ENCODE assay signal across 8 mouse cellular contexts in the genomic region with DNA sequence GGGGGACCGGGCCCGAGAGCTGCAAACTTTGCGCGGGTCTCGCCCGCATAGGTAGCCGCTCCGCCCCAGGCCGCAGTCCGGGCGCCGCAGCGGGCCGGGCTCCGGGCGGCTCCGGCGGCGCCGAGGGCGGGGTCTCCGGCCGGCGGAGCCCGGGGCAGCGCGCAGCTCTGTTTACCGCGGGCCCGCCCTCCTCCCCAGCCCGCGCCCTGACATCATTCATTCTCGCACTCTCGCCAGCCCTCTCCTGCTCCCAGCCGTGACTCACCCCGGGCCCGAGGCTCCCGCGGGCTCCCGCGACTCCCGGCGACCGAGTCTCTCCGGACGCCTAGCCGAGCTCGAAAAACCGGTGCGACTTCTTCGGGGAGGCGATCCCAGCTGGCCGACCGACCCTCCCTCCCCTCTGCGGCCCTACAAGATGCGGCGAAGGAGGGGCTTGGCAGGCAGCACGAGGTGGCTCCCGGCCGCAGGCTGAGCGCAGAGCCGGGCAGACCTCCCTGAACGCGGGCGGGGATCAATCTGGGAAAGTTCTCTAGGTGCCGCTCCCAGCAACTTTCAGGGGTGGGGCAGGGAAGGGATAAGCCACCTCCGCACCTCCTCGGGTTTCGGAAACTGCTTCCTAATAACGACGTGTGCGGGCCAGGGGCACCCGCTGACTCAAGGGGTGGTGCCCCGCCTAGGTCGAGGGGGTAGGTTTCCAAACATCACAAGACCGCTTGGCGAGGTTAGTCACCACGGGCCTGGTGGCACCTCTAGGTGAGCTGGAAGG. TPM values are rescaled to one million over a fixed set of nuclear protein-coding genes. Genes with fewer than 3 reads are reported as not detected.
DNase-seq lines count a peak whose midpoint lies in the region; ATAC-seq and TF ChIP-seq lines count a peak whose summit lies in the region.

No protein-coding gene starts in this region.

- peak; percentile 90 for ATAC-seq in embryonic facial prominence, embryonic 13.5 days (ENCODE audit: insufficient number of reproducible peaks, insufficient read depth, low FRiP score, low TSS enrichment, low read depth)
- peak; percentile 75 for ATAC-seq in heart, embryonic 11.5 days (replicated peaks; ENCODE audit: insufficient number of reproducible peaks, low FRiP score, low TSS enrichment)
- peak; percentile 94 for ATAC-seq in kidney, embryonic 15.5 days (replicated peaks; ENCODE audit: low FRiP score)
- ATAC-seq in liver, embryonic 12.5 days, result peak; percentile 77
- peak; percentile 66 for ATAC-seq in monocyte, adult 5-6 weeks (replicated peaks; ENCODE audit: insufficient number of reproducible peaks, low FRiP score, low TSS enrichment, poor library complexity, severe bottlenecking)

- peak overlapping the region; percentile 77 for H3K9ac ChIP-seq in embryonic facial prominence, embryonic 13.5 days
- peak overlapping the region; percentile 74 for H3K9ac ChIP-seq in heart, embryonic 11.5 days (ENCODE audit: low read depth, low read length)
- peak overlapping the region; percentile 79 for H3K9ac ChIP-seq in kidney, embryonic 15.5 days
- peak overlapping the region; percentile 47 for H3K9ac ChIP-seq in liver, embryonic 12.5 days

- peaks cover 12% of the 10 kb centered on the region for H3K27me3 ChIP-seq in spleen, adult 2 months (ENCODE audit: control insufficient read depth, insufficient read depth, low read length)
- H3K27me3 ChIP-seq in embryonic facial prominence, embryonic 13.5 days, result peaks cover 56% of the 10 kb centered on the region
- peaks cover 32% of the 10 kb centered on the region for H3K27me3 ChIP-seq in heart, embryonic 11.5 days (ENCODE audit: control insufficient read depth, insufficient read depth, low read length)
- H3K27me3 ChIP-seq in kidney, embryonic 15.5 days, result peaks cover 16% of the 10 kb centered on the region; the same call in 1 of the 2 replicates
- H3K27me3 ChIP-seq in liver, embryonic 12.5 days (replicated peaks), result peaks cover 56% of the 10 kb centered on the region

- TF ChIP-seq POLR2A in spleen, adult 2 months (IDR thresholded peaks at IDR 0.05; ENCODE audit: low read depth, low read length), result no peak

- H3K27ac ChIP-seq in spleen, adult 2 months (ENCODE audit: insufficient read depth, low read length), result peak overlapping the region; percentile 38; the same call in 1 of the 2 replicates
- peak overlapping the region; percentile 30 for H3K27ac ChIP-seq in embryonic facial prominence, embryonic 13.5 days
- H3K27ac ChIP-seq in heart, embryonic 11.5 days (ENCODE audit: low read depth, low read length), result no peak overlapping the region
- H3K27ac ChIP-seq in kidney, embryonic 15.5 days, result peak overlapping the region; percentile 89
- H3K27ac ChIP-seq in liver, embryonic 12.5 days, result peak overlapping the region; percentile 64

- H3K4me1 ChIP-seq in spleen, adult 2 months (ENCODE audit: control insufficient read depth, insufficient read depth, insufficient read length), result peaks cover 6% of the 10 kb centered on the region
- H3K4me1 ChIP-seq in embryonic facial prominence, embryonic 13.5 days, result peaks cover 9% of the 10 kb centered on the region
- no peaks in the 10 kb centered on the region for H3K4me1 ChIP-seq in heart, embryonic 11.5 days (ENCODE audit: control insufficient read depth, insufficient read depth, low read length)
- peaks cover 51% of the 10 kb centered on the region for H3K4me1 ChIP-seq in kidney, embryonic 15.5 days
- H3K4me1 ChIP-seq in liver, embryonic 12.5 days, result 0 out of 2 replicates have a peak, but pooled peaks cover 5% of the 10 kb centered on the region

- H3K4me3 ChIP-seq in spleen, adult 2 months (ENCODE audit: extremely low read depth, insufficient read depth, insufficient read length), result peak overlapping the region; percentile 46; the same call in 1 of the 2 replicates
- H3K4me3 ChIP-seq in embryonic facial prominence, embryonic 13.5 days, result peak overlapping the region; percentile 65
- H3K4me3 ChIP-seq in heart, embryonic 11.5 days (ENCODE audit: low read depth, low read length), result peak overlapping the region; percentile 73
- H3K4me3 ChIP-seq in kidney, embryonic 15.5 days (replicated peaks), result peak overlapping the region; percentile 82
- H3K4me3 ChIP-seq in liver, embryonic 12.5 days, result peak overlapping the region; percentile 59

- no peaks in the 10 kb centered on the region for H3K36me3 ChIP-seq in spleen, adult 2 months (ENCODE audit: control insufficient read depth, insufficient read depth, low read length)
- no peaks in the 10 kb centered on the region for H3K36me3 ChIP-seq in embryonic facial prominence, embryonic 13.5 days
- no peaks in the 10 kb centered on the region for H3K36me3 ChIP-seq in heart, embryonic 11.5 days (ENCODE audit: control insufficient read depth, insufficient read depth, low read length)
- H3K36me3 ChIP-seq in kidney, embryonic 15.5 days, result no peaks in the 10 kb centered on the region
- no peaks in the 10 kb centered on the region for H3K36me3 ChIP-seq in liver, embryonic 12.5 days

- H3K9me3 ChIP-seq in embryonic facial prominence, embryonic 13.5 days, result no peaks in the 10 kb centered on the region
- H3K9me3 ChIP-seq in heart, embryonic 11.5 days (replicated peaks; ENCODE audit: control insufficient read depth, low read length), result no peaks in the 10 kb centered on the region
- no peaks in the 10 kb centered on the region for H3K9me3 ChIP-seq in kidney, embryonic 15.5 days (replicated peaks)
- no peaks in the 10 kb centered on the region for H3K9me3 ChIP-seq in liver, embryonic 12.5 days (replicated peaks)

- peak overlapping the region; percentile 94 for H3K4me2 ChIP-seq in embryonic facial prominence, embryonic 13.5 days
- peak overlapping the region; percentile 96 for H3K4me2 ChIP-seq in heart, embryonic 11.5 days
- H3K4me2 ChIP-seq in kidney, embryonic 15.5 days, result peak overlapping the region; percentile 82
- peak overlapping the region; percentile 69 for H3K4me2 ChIP-seq in liver, embryonic 12.5 days

- WGBS in spleen, adult 2 months, result under 1% methylated on average over 78 of the region's 78 CpGs
- WGBS in embryonic facial prominence, embryonic 13.5 days, result under 1% methylated on average over 74 of the region's 78 CpGs
- under 1% methylated on average over 72 of the region's 78 CpGs for WGBS in heart, embryonic 11.5 days (ENCODE audit: insufficient replicate concordance)
- WGBS in kidney, embryonic 15.5 days, result under 1% methylated on average over 64 of the region's 78 CpGs
- under 1% methylated on average over 78 of the region's 78 CpGs for WGBS in liver, embryonic 12.5 days (ENCODE audit: insufficient replicate concordance)

- no peak for DNase-seq in spleen, adult 2 months (ENCODE audit: low read depth in 1 of 2, low spot score in 2 of 2)
- no peak for DNase-seq in spleen, postnatal 14 days (ENCODE audit: low spot score in 2 of 2)
- DNase-seq in testis, postnatal 10 days (ENCODE audit: low spot score), result peak; percentile 74

- no peak for TF ChIP-seq CTCF in spleen, adult 2 months (IDR thresholded peaks at IDR 0.05; ENCODE audit: extremely low read depth, insufficient read depth, insufficient read length, insufficient replicate concordance)

RNA-seq across cellular contexts. Expression of gene Sgms2, which starts 0.9 kb away (rescaled TPM):
- 0.51 and 0.70 TPM in 2 replicates for polyA plus RNA-seq in spleen, adult 2 months (2012; rRNA removed)
- polyA plus RNA-seq in embryonic facial prominence, embryonic 13.5 days (2015; fragmentation: Nextera tagmentation; extraction: Ambion mirVana), result 7.9 and 14.8 TPM in 2 replicates
- 1.1 and 1.3 TPM in 2 replicates for polyA plus RNA-seq in heart, embryonic 11.5 days (2014; fragmentation: Nextera tagmentation; extraction: Ambion mirVana)
- 10.5 and 17.0 TPM in 2 replicates for polyA plus RNA-seq in kidney, embryonic 15.5 days (2015; fragmentation: Nextera tagmentation; extraction: Ambion mirVana)
- polyA plus RNA-seq in liver, embryonic 12.5 days (2016; fragmentation: Nextera tagmentation; extraction: Ambion mirVana), result 2.0 and 2.3 TPM in 2 replicates
- 1.2 to 15.8 TPM (median 3.8 TPM) in 3 replicates for total RNA-seq in monocyte, adult 5-6 weeks (2017)
